Mouse (Mus musculus) megakaryocyte-erythroid progenitor cell, adult 5-6 weeks (primary cell): ENCODE data around the gene Tle4. TPM values are rescaled to one million over a fixed set of nuclear protein-coding genes. Genes with fewer than 3 reads are reported as not detected.
"Not testable (repeated sequence)": the region's sequence is repeated elsewhere in the genome, so short reads cannot be mapped to it uniquely, and the experiment has no call there.

Source experiments
- ATAC-seq: replicated peaks from 2 replicates; pipeline ENCODE4 v1.8.0; 2016; ENCODE audit warnings: mild to moderate bottlenecking, inconsistent platforms; ENCODE audit not compliant: severe bottlenecking, poor library complexity, low FRiP score, low TSS enrichment
- total RNA-seq, 2 experiments: library from RNA; stranded (forward) in 1 of 2; stranded (reverse) in 1 of 2; fragments of 200-1000, 215-1000 nt in 1 of 2; fragments of >200 nt in 1 of 2; fragmentation: Nextera tagmentation in 1 of 2; gene quantifications; 2 replicates each; pipeline ENCODE4 v1.2.3; 2014 to 2017

Tle4 gene
- total RNA-seq (2014; fragmentation: Nextera tagmentation), result 18.2 and 26.3 TPM in 2 replicates
- total RNA-seq (2017), result 8.7 and 13.3 TPM in 2 replicates

DNA sequence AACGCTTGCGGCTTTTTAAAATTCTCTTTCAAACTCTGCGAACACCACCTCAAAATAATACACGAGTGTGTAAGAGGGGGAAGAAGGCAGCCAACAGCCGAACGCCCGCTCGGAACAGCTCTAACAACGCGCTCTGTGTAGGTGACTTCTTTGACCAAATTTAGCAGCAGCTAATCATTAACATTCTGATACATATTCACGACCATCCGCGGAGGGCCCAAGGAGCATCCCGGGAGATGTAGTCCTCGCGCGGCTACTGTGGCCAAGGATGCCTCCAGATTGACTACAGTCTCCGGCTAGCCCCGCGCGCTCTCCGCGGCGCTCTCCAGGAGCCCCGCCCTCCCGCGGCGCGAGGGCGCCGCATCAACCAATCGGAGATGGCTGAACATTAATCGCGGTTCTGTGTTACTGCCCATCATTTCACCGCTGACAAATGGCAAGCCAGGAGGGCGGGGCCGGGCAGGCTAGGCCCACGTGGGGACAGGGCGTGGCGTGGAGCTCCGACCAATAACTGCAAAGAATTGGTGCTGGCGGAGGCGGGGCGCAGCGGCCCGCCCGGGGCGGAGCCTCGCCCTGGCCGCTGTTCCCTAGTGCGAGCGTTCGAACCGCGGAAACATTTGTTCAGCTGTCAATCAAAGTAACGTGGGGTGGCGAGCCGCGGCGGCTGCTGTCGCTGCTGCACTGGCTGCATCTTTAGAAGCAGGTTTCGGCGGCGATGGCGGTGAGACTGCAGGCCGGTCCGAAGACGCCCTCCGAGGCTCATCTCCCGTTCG lies at the start of gene Tle4:
Gene Tle4, minus strand, starts transcription at position 135 of the 773 bp plus-strand sequence.
- ATAC-seq, result peak; percentile 94

DNA sequence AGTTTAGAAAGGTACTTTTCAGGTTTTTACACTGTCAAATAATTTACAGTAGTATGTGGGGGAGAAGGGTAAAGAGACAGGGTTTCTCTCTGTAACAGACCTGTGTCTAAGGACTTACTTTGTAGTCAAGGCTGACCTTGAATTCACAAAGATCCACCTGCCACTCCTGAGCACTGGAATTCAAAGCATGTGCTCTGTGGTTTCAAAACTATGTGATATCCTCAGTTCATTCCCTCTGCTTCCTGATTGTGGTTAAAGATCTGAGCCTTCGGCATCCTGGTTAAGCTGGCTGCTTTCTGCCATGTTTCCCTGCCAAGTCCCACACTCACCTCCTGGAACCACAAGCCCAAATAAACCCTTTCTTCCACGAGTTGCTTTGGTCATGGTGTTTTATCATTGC lies 47.8 kb upstream of the Tle4 start:
- no peak for ATAC-seq

DNA sequence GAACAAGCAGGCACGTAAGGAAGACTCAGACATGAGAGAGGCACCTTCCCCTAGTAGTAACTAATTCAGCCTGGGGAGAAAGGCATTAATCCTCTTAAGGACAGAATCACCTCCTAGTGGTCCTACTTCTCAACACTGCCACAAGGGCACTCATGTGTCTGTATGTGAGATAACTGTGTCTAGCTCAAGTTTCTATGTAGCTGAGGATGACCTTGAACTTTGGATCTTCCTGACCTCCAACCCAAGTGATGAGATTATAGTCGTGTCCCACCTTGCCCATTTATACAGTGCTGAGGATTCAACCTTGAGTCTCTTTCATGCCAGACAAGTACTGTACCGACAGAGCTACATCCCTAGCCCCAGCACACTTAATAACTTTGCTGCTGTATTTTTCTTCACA lies 46.9 kb upstream of the Tle4 start:
- no peak for ATAC-seq

DNA sequence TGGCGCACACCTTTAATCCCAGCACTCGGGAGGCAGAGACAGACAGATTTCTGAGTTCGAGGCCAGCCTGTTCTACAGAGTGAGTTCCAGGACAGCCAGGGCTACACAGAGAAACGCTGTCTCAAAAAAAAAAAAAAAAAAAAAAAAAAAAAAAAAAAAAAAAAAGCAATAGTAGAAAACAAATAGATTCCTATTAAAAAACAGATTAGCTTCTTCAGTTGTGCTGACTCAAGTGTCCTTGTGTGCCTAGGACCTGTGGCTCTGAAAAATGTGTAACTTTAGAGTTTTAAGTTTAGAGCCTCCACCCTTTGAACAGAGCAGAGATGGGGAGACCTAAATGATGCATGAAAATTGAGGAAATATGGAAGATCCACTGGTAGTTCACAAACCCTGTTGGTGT lies 45.2 kb upstream of the Tle4 start:
- not testable (repeated sequence) for ATAC-seq

DNA sequence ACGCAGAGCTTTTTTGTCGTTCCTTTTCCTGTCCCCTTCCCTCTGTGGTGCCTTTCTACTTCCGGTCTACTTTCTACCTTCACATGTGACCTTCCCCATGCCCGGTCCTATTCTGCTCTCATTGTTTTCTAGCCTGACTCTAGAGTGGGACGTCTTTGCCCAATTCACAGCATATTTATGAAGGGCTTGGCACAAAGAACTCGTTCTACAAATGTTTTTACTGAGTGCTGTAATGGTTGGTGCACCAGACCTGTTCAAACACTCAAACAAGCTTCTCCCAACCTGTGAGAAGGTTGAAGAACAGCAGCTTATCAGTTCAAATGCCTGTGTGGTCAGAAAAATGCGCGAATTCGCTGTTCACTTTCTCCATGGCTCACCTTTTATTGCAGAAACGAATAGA lies 44.8 kb upstream of the Tle4 start:
- no peak for ATAC-seq

DNA sequence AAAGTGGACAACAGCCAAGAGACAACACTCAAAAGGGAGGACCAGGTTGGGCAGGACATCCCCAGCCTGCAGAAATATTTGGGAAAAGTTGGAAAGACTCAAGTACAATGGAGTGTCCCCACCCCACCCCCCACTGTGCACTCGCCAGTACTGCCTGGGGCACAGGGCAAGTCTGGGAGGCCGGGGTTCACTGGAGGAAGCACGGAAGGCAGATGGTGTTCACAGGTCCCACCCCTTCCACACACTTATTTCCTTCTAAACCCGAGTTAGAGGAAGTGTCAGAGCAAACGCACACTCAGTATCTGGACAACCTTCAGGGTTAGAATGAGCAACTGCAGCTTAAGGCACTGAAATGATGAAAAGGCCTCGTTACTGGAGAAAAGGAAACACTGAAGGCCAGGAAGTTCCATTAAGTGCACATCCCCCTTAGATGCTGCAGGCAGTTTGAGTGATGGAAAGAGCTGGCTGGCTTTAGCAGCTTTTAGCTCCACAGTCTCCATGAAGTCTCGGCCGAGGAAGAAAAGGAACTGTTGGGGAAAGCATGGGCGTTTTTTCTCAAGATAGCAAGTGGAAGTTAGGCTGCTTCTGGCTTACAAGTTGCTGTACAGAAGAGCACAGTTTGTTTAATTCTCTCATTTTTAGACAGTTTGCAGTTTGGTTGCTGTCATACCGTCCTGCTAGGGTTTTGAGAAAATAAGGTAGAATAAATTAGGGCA lies 37.5 kb upstream of the Tle4 start:
- no peak for ATAC-seq

DNA sequence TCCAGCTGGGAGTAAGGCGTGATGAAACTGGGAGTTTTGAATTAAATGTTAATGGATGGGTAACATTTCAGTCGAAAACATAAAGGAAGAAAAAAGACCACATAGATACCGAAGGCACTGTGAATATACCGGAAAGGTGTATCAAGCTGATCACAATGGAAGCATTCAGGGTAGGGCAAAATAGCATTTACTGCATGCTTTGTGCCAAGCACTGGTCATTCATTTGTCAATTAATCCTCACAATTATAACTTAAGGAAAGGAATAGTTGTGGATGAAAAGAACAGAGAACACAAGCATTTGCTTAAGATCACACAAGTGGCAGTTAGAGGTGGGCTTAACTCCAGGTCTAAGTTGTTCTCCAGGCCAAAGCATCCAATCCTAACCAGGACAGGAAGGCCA lies 25.5 kb upstream of the Tle4 start:
- no peak for ATAC-seq

DNA sequence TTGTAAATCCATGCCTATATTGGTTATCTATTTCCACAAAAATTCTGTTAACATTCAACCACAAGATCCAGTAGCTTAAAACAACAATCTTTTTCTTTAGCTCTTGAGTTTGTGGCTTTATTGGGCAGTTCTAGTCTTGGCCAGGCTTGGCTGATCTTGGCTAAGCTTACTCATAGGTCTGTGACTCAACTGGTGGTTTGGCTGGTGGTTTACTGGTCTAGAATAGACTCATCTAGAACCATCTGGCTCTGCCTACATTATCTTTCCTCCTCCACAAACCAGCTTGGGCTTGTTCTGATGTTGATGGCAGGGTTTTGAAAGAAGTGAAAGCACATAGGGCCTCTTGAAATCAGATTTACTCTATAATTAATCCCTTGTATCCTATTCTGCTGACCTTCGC lies 22.7 kb upstream of the Tle4 start:
- ATAC-seq, result 0 out of 2 replicates have a peak, but pooled peaks have one; percentile 30

DNA sequence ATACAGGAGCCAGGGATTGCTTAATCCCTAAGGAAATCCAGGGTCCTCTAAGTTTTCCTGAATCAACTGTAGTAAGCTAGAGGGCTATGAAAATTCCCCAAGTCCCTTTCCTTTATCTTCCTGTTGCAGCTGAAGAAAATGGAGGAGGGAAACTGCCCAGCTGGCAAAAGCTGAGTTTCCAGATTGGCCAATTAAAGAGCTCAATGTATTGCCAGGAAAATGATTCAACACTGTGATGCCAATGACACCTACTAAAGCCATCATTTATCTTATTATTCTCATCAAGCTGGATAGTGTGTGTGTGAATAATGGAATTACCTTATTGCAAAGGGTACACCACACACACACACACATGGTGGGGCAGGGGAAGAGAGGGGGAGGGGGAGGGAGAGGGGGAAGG lies 22.0 kb upstream of the Tle4 start:
- no peak for ATAC-seq

DNA sequence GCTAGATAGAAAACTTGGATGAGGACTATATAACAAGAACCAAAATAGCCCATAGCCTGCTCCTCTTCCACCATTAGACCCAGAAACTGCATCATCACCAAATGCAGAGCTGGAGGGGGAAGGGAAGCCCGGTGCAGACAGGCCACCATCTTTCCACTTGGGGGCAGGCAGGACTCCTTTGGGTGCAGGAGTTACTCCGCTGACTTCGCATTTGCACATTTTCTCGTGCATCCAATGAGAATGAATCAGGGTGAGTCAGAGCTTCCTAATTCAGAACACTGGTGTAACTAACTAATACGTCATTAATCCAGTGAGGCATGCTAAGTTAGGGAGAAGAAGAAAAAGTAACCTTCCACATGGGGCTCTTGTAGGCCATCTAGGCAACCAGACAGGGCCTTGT lies 17.0 kb upstream of the Tle4 start:
- no peak for ATAC-seq

DNA sequence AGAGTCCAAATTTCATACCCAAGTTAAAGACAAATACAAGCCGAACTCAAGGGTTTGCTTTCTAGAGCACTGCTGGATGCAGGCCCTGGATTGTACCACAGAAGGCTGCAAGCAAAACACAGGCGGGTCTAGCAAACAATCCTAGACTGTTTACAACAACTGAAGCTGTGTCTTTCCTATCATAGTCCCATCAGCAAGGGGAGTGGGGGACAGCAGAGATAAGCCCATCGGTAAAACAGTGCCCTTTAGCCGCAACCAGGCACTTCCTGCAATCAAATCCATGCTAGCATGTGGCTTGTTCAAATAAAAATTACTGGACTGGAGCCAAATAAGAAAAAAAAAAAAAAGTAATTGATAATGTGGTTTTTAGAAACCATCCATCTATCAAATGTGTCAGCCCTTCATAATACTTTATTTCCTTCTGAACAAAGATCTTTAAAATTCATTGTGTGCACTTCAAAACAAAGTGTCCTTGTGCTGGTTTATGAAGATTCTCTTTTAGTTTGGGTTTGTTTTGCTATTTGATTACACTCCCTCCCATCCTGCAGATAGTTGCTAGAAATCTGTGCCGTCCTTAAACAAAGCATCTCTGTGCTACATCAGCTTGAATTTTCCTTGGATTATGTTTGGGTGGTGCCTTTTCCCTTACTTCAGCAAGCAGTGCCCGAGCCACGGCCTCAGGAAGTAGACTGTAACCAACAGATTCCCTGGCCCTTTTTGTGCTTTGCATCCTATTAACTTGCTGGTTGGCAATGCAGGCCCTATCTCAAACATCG lies 12.9 kb upstream of the Tle4 start:
- ATAC-seq, result no peak

DNA sequence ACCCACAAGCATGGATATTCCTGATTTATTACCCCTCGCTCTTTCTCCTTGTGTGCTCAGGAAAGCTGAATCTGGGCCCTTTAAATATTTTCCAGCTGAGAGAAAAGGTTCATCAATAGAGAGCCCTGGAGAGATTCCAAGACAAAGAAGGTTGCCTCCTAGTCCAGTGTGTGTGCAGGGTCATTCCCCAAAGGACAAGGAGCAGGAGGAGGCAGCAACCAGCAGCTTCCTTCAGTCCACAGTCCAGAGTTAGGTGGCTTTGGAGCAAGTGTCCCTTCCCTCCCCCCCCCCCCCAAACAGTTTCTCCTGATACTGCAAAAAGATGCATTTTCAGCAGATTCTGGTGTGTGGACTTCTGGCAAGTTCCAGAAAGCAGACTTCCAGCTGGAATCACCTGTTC lies 3.0 kb upstream of the Tle4 start:
- no peak for ATAC-seq

DNA sequence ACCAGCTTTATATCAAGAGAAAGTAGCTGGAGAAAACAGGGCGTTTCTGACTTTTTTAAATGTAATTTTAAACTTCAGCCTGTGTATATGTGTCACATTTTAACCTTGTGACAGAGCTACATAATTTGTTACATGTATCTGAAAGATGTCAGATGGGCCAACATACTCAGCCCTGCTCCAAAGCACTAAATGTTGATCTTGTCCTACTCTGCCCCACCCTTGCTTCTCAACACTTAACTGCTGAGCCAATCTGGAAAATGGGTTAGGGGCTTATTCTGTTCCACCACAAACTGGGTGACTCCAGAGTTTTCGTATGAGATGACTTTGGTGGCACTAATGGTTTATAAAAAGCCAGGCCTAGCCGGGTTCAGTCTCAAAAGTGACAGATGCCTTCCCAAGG lies 2.5 kb upstream of the Tle4 start:
- ATAC-seq, result no peak

DNA sequence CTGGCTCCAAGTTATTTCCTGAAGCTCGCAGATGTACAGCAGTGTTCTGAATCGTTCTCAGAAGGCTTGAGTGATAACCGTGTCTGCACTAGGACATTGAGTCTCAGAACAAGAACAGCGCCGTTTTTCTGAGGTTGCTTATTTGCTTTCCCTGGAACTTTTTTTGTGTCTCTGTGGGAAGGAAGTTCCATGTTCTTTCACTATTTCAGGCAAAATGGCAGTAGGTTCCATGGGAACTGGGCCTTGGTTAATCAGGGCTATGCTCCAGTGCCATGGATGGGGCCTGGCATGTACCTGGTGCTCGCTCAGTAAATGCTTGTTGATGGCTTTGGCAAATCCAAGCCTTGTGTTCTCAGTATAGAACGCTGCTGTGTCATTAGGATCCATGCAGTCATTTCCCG lies 2.0 kb upstream of the Tle4 start:
- no peak for ATAC-seq

DNA sequence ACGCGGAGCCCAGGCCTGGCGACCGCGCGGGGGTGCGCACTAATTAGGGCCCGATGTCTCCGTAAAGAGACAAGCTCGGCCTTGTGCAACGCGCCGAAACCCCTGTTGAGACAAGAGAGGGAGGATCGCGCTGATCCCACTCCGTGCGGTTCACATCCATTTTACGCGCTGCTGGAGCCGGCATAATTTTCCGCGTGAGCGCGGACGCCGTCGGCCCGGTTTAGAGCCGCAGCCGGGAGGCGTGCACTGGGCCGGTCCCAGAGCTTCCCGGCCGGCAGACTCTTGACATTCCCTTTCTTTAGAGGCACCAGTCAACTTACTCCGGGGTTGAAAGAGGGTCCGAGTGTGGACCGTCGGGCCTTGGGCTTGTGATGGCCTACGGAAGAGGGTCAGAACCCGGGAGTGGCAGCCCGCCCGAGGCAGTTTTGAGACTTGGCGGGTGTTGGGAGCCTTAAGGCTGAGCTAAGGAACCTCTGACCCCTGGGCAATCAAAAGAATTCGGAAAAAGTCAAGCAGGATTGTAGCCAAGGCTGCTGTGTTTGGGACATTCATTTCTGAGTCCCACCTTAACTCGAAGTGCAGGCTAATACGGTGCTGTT lies 938 bp upstream of the Tle4 start:
- ATAC-seq, result peak; percentile 18; the same call in 1 of the 2 replicates

DNA sequence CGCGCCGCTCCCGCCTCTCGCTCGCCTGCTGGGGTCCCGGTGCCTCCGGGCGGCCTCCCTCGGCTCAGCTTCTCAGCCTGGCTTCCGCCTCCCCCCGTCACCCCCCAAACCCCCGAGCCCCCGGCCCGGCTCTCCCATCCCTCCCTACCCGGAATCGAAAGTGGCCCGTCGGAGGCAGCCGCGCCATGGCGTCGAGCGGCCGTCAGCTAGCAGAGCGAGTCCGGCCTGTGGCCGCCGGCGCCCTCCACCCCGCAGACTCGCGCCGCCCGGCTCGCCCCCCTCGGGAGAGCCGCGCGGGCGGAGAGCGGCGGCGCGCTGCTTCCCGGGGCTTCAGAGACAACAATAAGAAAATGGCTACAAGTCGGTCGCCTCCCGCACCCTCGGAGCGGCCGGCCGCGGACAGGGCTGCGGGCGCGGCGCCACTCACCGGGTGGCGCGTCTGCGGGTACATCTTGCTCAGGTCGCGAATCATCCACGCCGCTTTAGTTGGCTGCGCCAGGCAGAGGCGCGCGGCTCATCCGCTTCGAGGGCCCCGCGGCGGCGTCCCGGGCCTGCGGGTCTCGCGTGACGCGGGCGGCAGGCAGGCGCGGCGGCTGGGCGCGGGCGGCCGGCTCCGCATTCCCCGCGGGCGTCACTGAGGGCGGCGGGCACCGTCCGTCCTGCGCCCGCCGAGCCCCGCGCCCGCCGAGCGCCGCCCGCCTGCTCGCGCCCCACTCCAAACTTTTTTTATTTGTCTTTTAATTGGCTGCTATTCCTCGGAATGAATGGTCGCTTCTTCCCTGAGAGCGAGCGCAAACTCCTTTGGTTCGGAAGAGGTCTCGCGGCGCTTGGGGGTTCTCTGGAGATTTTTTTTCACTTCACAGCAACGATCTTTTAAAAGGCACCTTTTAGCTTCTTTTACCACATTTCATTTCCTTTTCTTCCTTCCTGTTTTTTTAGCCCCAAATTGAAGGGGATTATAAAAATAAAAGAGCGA lies 622 bp downstream of the Tle4 start:
- no peak for ATAC-seq

DNA sequence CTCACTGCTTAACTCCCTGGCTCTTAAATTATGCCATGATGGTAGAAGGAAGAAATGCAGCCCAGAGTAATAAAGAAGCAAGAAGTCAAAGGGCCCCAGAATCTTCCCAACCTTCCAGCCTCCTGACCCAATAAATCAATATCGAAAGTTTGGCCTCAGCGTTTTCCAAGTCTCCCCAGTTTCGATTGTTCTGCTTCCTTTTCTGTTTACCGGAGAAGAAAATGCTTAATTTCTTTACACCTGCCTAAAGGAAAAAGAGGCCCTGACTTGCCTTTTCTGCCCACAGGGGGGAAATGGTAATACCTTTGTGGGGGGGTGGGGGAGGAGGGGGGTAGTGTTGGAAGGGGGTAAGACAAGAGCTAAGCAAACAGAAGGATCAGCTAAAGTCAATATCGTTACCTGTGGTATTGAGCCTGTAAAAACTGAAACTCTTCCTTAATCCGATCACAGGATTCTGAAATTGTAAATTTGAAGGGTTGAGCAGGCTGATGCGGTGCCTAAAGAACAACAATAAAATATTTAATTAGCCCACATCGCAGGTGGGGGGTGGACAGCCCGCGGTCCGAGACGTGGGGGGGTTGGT lies 1.4 kb downstream of the Tle4 start:
- no peak for ATAC-seq

DNA sequence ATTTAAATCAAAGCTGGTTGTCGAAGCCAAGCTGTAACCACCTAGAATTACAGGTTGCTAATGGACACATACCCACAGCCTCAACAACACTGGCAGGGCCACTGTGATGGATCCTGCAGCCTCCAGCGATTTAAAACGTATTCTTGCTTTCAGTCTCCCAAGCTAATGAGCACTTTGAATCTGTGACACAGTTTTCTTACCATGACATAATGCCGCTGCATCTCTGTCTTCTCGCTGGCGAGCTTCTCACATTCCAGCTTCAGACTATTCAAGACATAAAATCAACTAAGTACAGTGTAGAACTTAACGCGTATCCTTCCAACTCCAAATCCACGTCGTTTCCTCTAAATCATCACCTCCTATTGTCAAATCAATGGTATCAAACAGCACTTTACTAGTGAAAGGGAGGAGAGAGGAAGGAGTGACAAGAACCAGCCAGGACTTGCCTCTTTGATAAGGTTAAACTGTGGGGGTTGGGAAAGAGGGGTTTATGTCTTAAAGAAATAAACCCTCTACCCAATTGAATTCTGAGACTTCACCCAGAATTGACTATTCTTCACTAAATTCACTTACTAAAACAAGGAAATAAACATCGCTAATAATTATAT lies 2.4 kb downstream of the Tle4 start:
- no peak for ATAC-seq
